Mouse (Mus musculus): ENCODE results near the gene Opcml. TPM values are rescaled to one million over a fixed set of nuclear protein-coding genes. Genes with fewer than 3 reads are reported as not detected.

Opcml gene
- polyA plus RNA-seq, 1 experiment from 2014 or later: 58.4 TPM

- Histone ChIP-seq H3K36me3 (replicated peaks) (no peaks in the 10 kb centered on the region), H3K27me3 (replicated peaks) (no peaks in the 10 kb centered on the region), H3K27ac (no peak overlapping the region), H3K4me2 (no peak overlapping the region), H3K4me1 (peaks cover 2% of the 10 kb centered on the region), H3K9ac (no peak overlapping the region), H3K9me3 (no peaks in the 10 kb centered on the region), H3K4me3 (no peak overlapping the region)
- no peak for ATAC-seq (replicated peaks)
- WGBS: 73% methylated on average over 1 of the region's 1 CpGs
Observed at GRCm38 (mm10) chr9:28131521-28131920, 340.9 kb downstream of the Opcml start.

- Histone ChIP-seq H3K4me1 (peaks cover 4% of the 10 kb centered on the region), H3K27ac (no peak overlapping the region), H3K9me3 (no peaks in the 10 kb centered on the region), H3K36me3 (replicated peaks) (no peaks in the 10 kb centered on the region), H3K4me2 (no peak overlapping the region), H3K27me3 (replicated peaks) (no peaks in the 10 kb centered on the region), H3K9ac (no peak overlapping the region), H3K4me3 (no peak overlapping the region)
- 18% methylated on average over 2 of the region's 2 CpGs for WGBS
- ATAC-seq (replicated peaks): no peak
Observed at GRCm38 (mm10) chr9:28136614-28137013, 346.0 kb downstream of the Opcml start.

GRCm38 (mm10) chr9:28139957-28140597 is 349.5 kb downstream of the Opcml start:
- Histone ChIP-seq H3K4me3 (no peak overlapping the region), H3K36me3 (replicated peaks) (no peaks in the 10 kb centered on the region), H3K4me2 (no peak overlapping the region), H3K9me3 (no peaks in the 10 kb centered on the region), H3K27me3 (replicated peaks) (no peaks in the 10 kb centered on the region), H3K27ac (no peak overlapping the region), H3K4me1 (peaks cover 4% of the 10 kb centered on the region), H3K9ac (no peak overlapping the region)
- no peak for ATAC-seq (replicated peaks)
- WGBS: 82% methylated on average over 12 of the region's 12 CpGs

GRCm38 (mm10) chr9:28149507-28149906 is 358.9 kb downstream of the Opcml start:
- no peak for ATAC-seq (replicated peaks)
- H3K4me3 ChIP-seq: no peak overlapping the region
- 36% methylated on average over 3 of the region's 3 CpGs for WGBS
- no peak overlapping the region for H3K4me2 ChIP-seq
- no peaks in the 10 kb centered on the region for H3K9me3 ChIP-seq
- H3K36me3 ChIP-seq (replicated peaks): no peaks in the 10 kb centered on the region
- no peaks in the 10 kb centered on the region for H3K27me3 ChIP-seq (replicated peaks)
- no peak overlapping the region for H3K9ac ChIP-seq
- H3K4me1 ChIP-seq: peaks cover 10% of the 10 kb centered on the region
- H3K27ac ChIP-seq: 0 out of 2 replicates have a peak overlapping the region, but pooled peaks have one; percentile 6

GRCm38 (mm10) chr9:28153748-28154147 is 363.2 kb downstream of the Opcml start:
- H3K4me2 ChIP-seq: no peak overlapping the region
- no peak overlapping the region for H3K9ac ChIP-seq
- ATAC-seq (replicated peaks): no peak
- H3K27ac ChIP-seq: no peak overlapping the region
- H3K9me3 ChIP-seq: no peaks in the 10 kb centered on the region
- WGBS: 72% methylated on average over 6 of the region's 6 CpGs
- no peaks in the 10 kb centered on the region for H3K36me3 ChIP-seq (replicated peaks)
- peaks cover 10% of the 10 kb centered on the region for H3K4me1 ChIP-seq
- no peak overlapping the region for H3K4me3 ChIP-seq
- no peaks in the 10 kb centered on the region for H3K27me3 ChIP-seq (replicated peaks)

GRCm38 (mm10) chr9:28157092-28157491 is 366.5 kb downstream of the Opcml start:
- Histone ChIP-seq H3K4me3 (no peak overlapping the region), H3K27ac (no peak overlapping the region), H3K36me3 (replicated peaks) (no peaks in the 10 kb centered on the region), H3K4me2 (no peak overlapping the region), H3K27me3 (replicated peaks) (no peaks in the 10 kb centered on the region), H3K9me3 (no peaks in the 10 kb centered on the region), H3K4me1 (no peaks in the 10 kb centered on the region), H3K9ac (no peak overlapping the region)
- ATAC-seq (replicated peaks): no peak
- WGBS: 89% methylated on average over 7 of the region's 7 CpGs

GRCm38 (mm10) chr9:28160953-28161352 is 370.4 kb downstream of the Opcml start:
- H3K9me3 ChIP-seq: no peaks in the 10 kb centered on the region
- no peak overlapping the region for H3K4me2 ChIP-seq
- no peak overlapping the region for H3K9ac ChIP-seq
- H3K36me3 ChIP-seq (replicated peaks): no peaks in the 10 kb centered on the region
- no peak for ATAC-seq (replicated peaks)
- H3K4me1 ChIP-seq: no peaks in the 10 kb centered on the region
- no peaks in the 10 kb centered on the region for H3K27me3 ChIP-seq (replicated peaks)
- no peak overlapping the region for H3K27ac ChIP-seq
- H3K4me3 ChIP-seq: no peak overlapping the region
- 92% methylated on average over 1 of the region's 1 CpGs for WGBS

- Histone ChIP-seq H3K27me3 (replicated peaks) (no peaks in the 10 kb centered on the region), H3K4me1 (no peaks in the 10 kb centered on the region), H3K36me3 (replicated peaks) (no peaks in the 10 kb centered on the region), H3K9ac (no peak overlapping the region), H3K4me3 (no peak overlapping the region), H3K9me3 (no peaks in the 10 kb centered on the region), H3K4me2 (no peak overlapping the region), H3K27ac (no peak overlapping the region)
- ATAC-seq (replicated peaks): no peak; the same call in 1 of the 2 replicates
- WGBS: 42% methylated on average over 4 of the region's 4 CpGs
Observed at GRCm38 (mm10) chr9:28163946-28164345, 373.4 kb downstream of the Opcml start.

GRCm38 (mm10) chr9:28171890-28172289 is 381.3 kb downstream of the Opcml start:
- ATAC-seq (replicated peaks): no peak
- Histone ChIP-seq H3K36me3 (replicated peaks) (no peaks in the 10 kb centered on the region), H3K4me2 (no peak overlapping the region), H3K27ac (no peak overlapping the region), H3K27me3 (replicated peaks) (no peaks in the 10 kb centered on the region), H3K9ac (no peak overlapping the region), H3K9me3 (no peaks in the 10 kb centered on the region), H3K4me1 (peaks cover 9% of the 10 kb centered on the region; the same call in 1 of the 2 replicates), H3K4me3 (no peak overlapping the region)
- WGBS: 9% methylated on average over 6 of the region's 6 CpGs

GRCm38 (mm10) chr9:28177052-28177451 is 386.5 kb downstream of the Opcml start:
- no peak overlapping the region for H3K27ac ChIP-seq
- H3K4me2 ChIP-seq: no peak overlapping the region
- no peaks in the 10 kb centered on the region for H3K36me3 ChIP-seq (replicated peaks)
- peaks cover 13% of the 10 kb centered on the region for H3K4me1 ChIP-seq
- no peak overlapping the region for H3K9ac ChIP-seq
- no peaks in the 10 kb centered on the region for H3K9me3 ChIP-seq
- H3K27me3 ChIP-seq (replicated peaks): no peaks in the 10 kb centered on the region
- 91% methylated on average over 2 of the region's 2 CpGs for WGBS
- ATAC-seq (replicated peaks): no peak
- H3K4me3 ChIP-seq: no peak overlapping the region

- no peak overlapping the region for H3K4me3 ChIP-seq
- ATAC-seq (replicated peaks): no peak
- 86% methylated on average over 4 of the region's 4 CpGs for WGBS
- H3K9me3 ChIP-seq: no peaks in the 10 kb centered on the region
- no peaks in the 10 kb centered on the region for H3K27me3 ChIP-seq (replicated peaks)
- H3K9ac ChIP-seq: no peak overlapping the region
- no peak overlapping the region for H3K27ac ChIP-seq
- H3K4me1 ChIP-seq: peaks cover 6% of the 10 kb centered on the region
- H3K36me3 ChIP-seq (replicated peaks): no peaks in the 10 kb centered on the region
- no peak overlapping the region for H3K4me2 ChIP-seq
Observed at GRCm38 (mm10) chr9:28178123-28178887, 387.7 kb downstream of the Opcml start.

- 60% methylated on average over 7 of the region's 7 CpGs for WGBS
- no peak overlapping the region for H3K9ac ChIP-seq
- H3K4me2 ChIP-seq: no peak overlapping the region
- no peaks in the 10 kb centered on the region for H3K36me3 ChIP-seq (replicated peaks)
- no peaks in the 10 kb centered on the region for H3K27me3 ChIP-seq (replicated peaks)
- H3K4me3 ChIP-seq: no peak overlapping the region
- peaks cover 4% of the 10 kb centered on the region; the same call in 1 of the 2 replicates for H3K4me1 ChIP-seq
- H3K27ac ChIP-seq: no peak overlapping the region
- no peak for ATAC-seq (replicated peaks)
- H3K9me3 ChIP-seq: no peaks in the 10 kb centered on the region
Observed at GRCm38 (mm10) chr9:28181916-28182315, 391.3 kb downstream of the Opcml start.

- no peak overlapping the region for H3K4me3 ChIP-seq
- no peak overlapping the region for H3K9ac ChIP-seq
- no peak for ATAC-seq (replicated peaks)
- no peak overlapping the region for H3K4me2 ChIP-seq
- H3K9me3 ChIP-seq: no peaks in the 10 kb centered on the region
- H3K27me3 ChIP-seq (replicated peaks): no peaks in the 10 kb centered on the region
- H3K36me3 ChIP-seq (replicated peaks): no peaks in the 10 kb centered on the region
- WGBS: 83% methylated on average over 2 of the region's 2 CpGs
- H3K4me1 ChIP-seq: no peaks in the 10 kb centered on the region
- no peak overlapping the region for H3K27ac ChIP-seq
Observed at GRCm38 (mm10) chr9:28190226-28190625, 399.7 kb downstream of the Opcml start.

All from midbrain, embryonic 15.5 days (tissue).